Mouse (Mus musculus) heart, adult 2 months (tissue): ENCODE data around the gene Sh2d4b.

ENCODE experiments used
- CTCF ChIP-seq: fragments of 200-600 bp; IDR thresholded peaks from 2 replicates; pipeline ENCODE4 v1.8.1; 2022; ENCODE audit warnings: antibody characterized with exemption, mild to moderate bottlenecking, moderate library complexity
- POLR2A ChIP-seq: fragments of 200-500 bp; IDR thresholded peaks from 2 replicates; pipeline ENCODE4 v1.6.1; 2011; ENCODE audit warnings: mild to moderate bottlenecking, low read depth, low read length, control low read depth; ENCODE audit not compliant: insufficient read depth

DNA sequence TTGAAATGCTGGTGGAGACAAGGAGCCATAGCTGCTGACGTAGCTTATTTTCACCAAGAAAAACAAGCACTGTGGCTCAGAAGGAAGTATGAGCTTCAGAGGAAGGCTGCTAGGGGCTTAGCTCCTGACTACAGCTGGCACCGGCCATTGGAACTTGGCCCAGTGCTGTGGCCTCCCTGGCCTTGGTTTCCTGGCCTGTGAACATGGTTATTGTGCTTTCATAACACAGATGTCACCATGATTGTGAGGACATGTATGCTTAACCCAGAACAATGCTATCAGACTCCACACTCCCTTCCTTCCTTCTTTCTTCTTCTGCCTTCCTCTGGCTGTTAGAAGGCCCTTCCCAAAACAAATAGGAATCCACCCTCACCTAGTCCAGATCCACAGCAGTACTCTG lies 75.0 kb downstream of the Sh2d4b start:
- TF ChIP-seq CTCF = no peak
- TF ChIP-seq POLR2A = no peak
